Mouse (Mus musculus): ENCODE data around the gene Zfand5.

GRCm38 (mm10) chr19:21274714-21275113, 2.6 kb downstream of the Zfand5 start:
- TF ChIP-seq CTCF (IDR thresholded peaks at IDR 0.05; ENCODE audit: extremely low read depth, insufficient read depth, low read length), result no peak
- no peak for TF ChIP-seq POLR2A (IDR thresholded peaks at IDR 0.05; ENCODE audit: extremely low read depth, insufficient read depth, low read length)

Data from cortical plate, adult 2 months (tissue).